In the genomic region with DNA sequence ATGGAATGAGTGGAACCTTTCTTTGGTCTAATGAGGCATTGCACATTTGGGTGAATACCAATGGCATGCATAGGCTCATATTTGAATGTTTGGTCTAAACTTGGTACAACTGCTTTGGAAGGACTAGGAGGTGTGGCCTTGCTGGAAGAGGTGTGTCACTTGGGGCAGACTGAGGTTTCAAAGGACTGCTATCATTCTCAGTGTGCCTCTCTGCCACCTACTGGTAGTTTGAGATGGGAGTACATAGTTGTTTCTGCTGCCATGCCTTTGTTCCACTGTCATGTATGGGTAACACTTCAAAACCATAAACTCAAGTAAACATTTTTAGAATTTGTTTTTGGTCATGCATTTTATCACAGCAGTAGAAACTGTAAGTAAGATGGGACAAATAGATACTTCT, we compare ENCODE assay signal across 39 mouse cellular contexts. TPM values are rescaled to one million over a fixed set of nuclear protein-coding genes. Genes with fewer than 3 reads are reported as not detected.
DNase-seq lines count a peak whose midpoint lies in the region; ATAC-seq and TF ChIP-seq lines count a peak whose summit lies in the region.
"Had no signal": no experiment of that assay in that cellular context is flagged by ENCODE, and none has a peak within 500 bp of the region (broad histone marks: within the 10 kb centered on the region; RNA-seq: fewer than 3 reads in every experiment).

No protein-coding gene starts in this region.

- H3K4me2 ChIP-seq in intestine, postnatal 0 days (replicated peaks; ENCODE audit: low read depth), result no peak overlapping the region
- H3K4me2 ChIP-seq in intestine, embryonic 16.5 days (ENCODE audit: low read depth, low read length), result no peak overlapping the region
- no peak overlapping the region for H3K4me2 ChIP-seq in liver, postnatal 0 days (ENCODE audit: low read depth, low read length)
- no peak overlapping the region for H3K4me2 ChIP-seq in liver, embryonic 12.5 days
- no peak overlapping the region for H3K4me2 ChIP-seq in hindbrain, embryonic 16.5 days (ENCODE audit: low read length)
- H3K4me2 ChIP-seq: embryonic facial prominence, embryonic 12.5 days; heart, embryonic 11.5 days; hindbrain, embryonic 13.5 days; limb, embryonic 13.5 days; liver, embryonic 13.5 days; lung, embryonic 14.5 days; midbrain, embryonic 11.5 days; neural tube, embryonic 12.5 days had no signal

- H3K4me1 ChIP-seq in intestine, postnatal 0 days (replicated peaks; ENCODE audit: control insufficient read depth, insufficient read depth, low read length), result peaks cover 4% of the 10 kb centered on the region; the same call in 1 of the 2 replicates
- H3K4me1 ChIP-seq in intestine, embryonic 16.5 days (ENCODE audit: control insufficient read depth, insufficient read depth, low read length), result peaks cover 14% of the 10 kb centered on the region
- H3K4me1 ChIP-seq in liver, postnatal 0 days (ENCODE audit: insufficient read depth), result peaks cover 9% of the 10 kb centered on the region
- peaks cover 17% of the 10 kb centered on the region for H3K4me1 ChIP-seq in liver, embryonic 12.5 days
- H3K4me1 ChIP-seq in MEL (ENCODE audit: control insufficient read depth in 1 of 2, insufficient read depth in 2 of 2, low read length in 2 of 2), result no peaks in the 10 kb centered on the region; a peak in 1 of 4 replicates
- peaks cover 17% of the 10 kb centered on the region for H3K4me1 ChIP-seq in hindbrain, embryonic 16.5 days (ENCODE audit: control insufficient read depth, insufficient read depth, low read depth, low read length)

- TF ChIP-seq CTCF in intestine, postnatal 0 days (IDR thresholded peaks at IDR 0.05; ENCODE audit: low read depth), result peak; percentile 21; the same call in 1 of the 2 replicates
- TF ChIP-seq CTCF in liver, postnatal 0 days (IDR thresholded peaks at IDR 0.05; ENCODE audit: low read depth), result 0 out of 2 replicates have a peak, but pooled peaks have one; percentile 12
- TF ChIP-seq CTCF in MEL (IDR thresholded peaks at IDR 0.05 in 2 of 3, conservative IDR thresholded peaks at IDR 0.05 in 1 of 3; ENCODE audit: control insufficient read depth in 1 of 3, insufficient read depth in 1 of 3, low read depth in 2 of 3, low read length in 3 of 3, poor library complexity in 1 of 3, severe bottlenecking in 1 of 3), result peak in 1 of 3 experiments; percentile 16; a peak in 1 of 6 replicates

- no peak for ATAC-seq in intestine, postnatal 0 days
- ATAC-seq in intestine, embryonic 16.5 days, result no peak
- no peak for ATAC-seq in liver, postnatal 0 days
- no peak for ATAC-seq in liver, embryonic 12.5 days
- no peak for ATAC-seq in hindbrain, embryonic 16.5 days
- ATAC-seq: activated CD4-positive, CD25-positive, alpha-beta regulatory T cell, adult 4 months; CD4-positive, CD25-positive, alpha-beta regulatory T cell, adult 4 months; forebrain, embryonic 14.5 days; midbrain, embryonic 16.5 days had no signal

- no peak overlapping the region for H3K27ac ChIP-seq in intestine, postnatal 0 days (ENCODE audit: low read depth, low read length)
- no peak overlapping the region for H3K27ac ChIP-seq in intestine, embryonic 16.5 days (ENCODE audit: low read length)
- H3K27ac ChIP-seq in liver, postnatal 0 days (ENCODE audit: low read depth), result no peak overlapping the region
- H3K27ac ChIP-seq in liver, embryonic 12.5 days, result no peak overlapping the region
- H3K27ac ChIP-seq in MEL (ENCODE audit: control insufficient read depth, low read depth, low read length), result no peak overlapping the region
- no peak overlapping the region for H3K27ac ChIP-seq in hindbrain, embryonic 16.5 days (ENCODE audit: low read depth, low read length)
- H3K27ac ChIP-seq: embryonic facial prominence, embryonic 12.5 days; hindbrain, embryonic 13.5 days; limb, embryonic 13.5 days; liver, embryonic 13.5 days; neural tube, embryonic 12.5 days had no signal

- no peaks in the 10 kb centered on the region for H3K9me3 ChIP-seq in intestine, postnatal 0 days (ENCODE audit: control insufficient read depth)
- H3K9me3 ChIP-seq in intestine, embryonic 16.5 days (ENCODE audit: control insufficient read depth, low read length), result no peaks in the 10 kb centered on the region
- H3K9me3 ChIP-seq in liver, postnatal 0 days (ENCODE audit: low read length), result no peaks in the 10 kb centered on the region
- no peaks in the 10 kb centered on the region for H3K9me3 ChIP-seq in liver, embryonic 12.5 days (replicated peaks)
- H3K9me3 ChIP-seq in MEL (replicated peaks; ENCODE audit: insufficient read depth, low read length), result no peaks in the 10 kb centered on the region
- peaks cover 4% of the 10 kb centered on the region; the same call in 1 of the 2 replicates for H3K9me3 ChIP-seq in hindbrain, embryonic 16.5 days (ENCODE audit: control insufficient read depth, low read length)
- H3K9me3 ChIP-seq: liver, embryonic 13.5 days; neural tube, embryonic 12.5 days had no signal

- no peak for TF ChIP-seq POLR2A in MEL (IDR thresholded peaks at IDR 0.05; ENCODE audit: control insufficient read depth in 1 of 2, insufficient read depth in 1 of 2, low read depth in 1 of 2, low read length in 2 of 2, poor library complexity in 1 of 2)

- H3K9ac ChIP-seq in intestine, postnatal 0 days (ENCODE audit: low read depth, low read length), result no peak overlapping the region
- no peak overlapping the region for H3K9ac ChIP-seq in intestine, embryonic 16.5 days (ENCODE audit: low read depth, low read length)
- H3K9ac ChIP-seq in liver, postnatal 0 days (replicated peaks), result no peak overlapping the region
- H3K9ac ChIP-seq in liver, embryonic 12.5 days, result no peak overlapping the region
- H3K9ac ChIP-seq in MEL (ENCODE audit: control insufficient read depth, low read depth, low read length, poor library complexity, severe bottlenecking), result no peak overlapping the region
- H3K9ac ChIP-seq in hindbrain, embryonic 16.5 days (ENCODE audit: low read depth, low read length), result no peak overlapping the region
- H3K9ac ChIP-seq: embryonic facial prominence, embryonic 12.5 days; hindbrain, embryonic 13.5 days; limb, embryonic 13.5 days; liver, embryonic 13.5 days; lung, embryonic 14.5 days; neural tube, embryonic 12.5 days had no signal

- H3K27me3 ChIP-seq in intestine, postnatal 0 days (replicated peaks; ENCODE audit: control insufficient read depth, insufficient read depth, low read length), result no peaks in the 10 kb centered on the region
- H3K27me3 ChIP-seq in intestine, embryonic 16.5 days (replicated peaks; ENCODE audit: control insufficient read depth, insufficient read depth, low read length), result no peaks in the 10 kb centered on the region
- no peaks in the 10 kb centered on the region for H3K27me3 ChIP-seq in liver, postnatal 0 days (ENCODE audit: insufficient read depth, low read length)
- H3K27me3 ChIP-seq in liver, embryonic 12.5 days (replicated peaks), result no peaks in the 10 kb centered on the region
- no peaks in the 10 kb centered on the region for H3K27me3 ChIP-seq in MEL (ENCODE audit: control insufficient read depth in 1 of 2, insufficient read depth in 2 of 2, low read length in 2 of 2)
- H3K27me3 ChIP-seq in hindbrain, embryonic 16.5 days (replicated peaks; ENCODE audit: control insufficient read depth, insufficient read depth, low read length), result no peaks in the 10 kb centered on the region
- H3K27me3 ChIP-seq: embryonic facial prominence, embryonic 12.5 days; hindbrain, embryonic 13.5 days; limb, embryonic 13.5 days; liver, embryonic 13.5 days; neural tube, embryonic 12.5 days had no signal

- no peak overlapping the region for H3K4me3 ChIP-seq in intestine, postnatal 0 days (ENCODE audit: low read depth, low read length)
- no peak overlapping the region for H3K4me3 ChIP-seq in intestine, embryonic 16.5 days (ENCODE audit: low read length)
- H3K4me3 ChIP-seq in liver, postnatal 0 days (ENCODE audit: low read depth, low read length), result no peak overlapping the region
- no peak overlapping the region for H3K4me3 ChIP-seq in liver, embryonic 12.5 days
- no peak overlapping the region for H3K4me3 ChIP-seq in MEL (ENCODE audit: control insufficient read depth in 1 of 2, insufficient read depth in 1 of 2, low read depth in 2 of 2, low read length in 2 of 2)
- H3K4me3 ChIP-seq in hindbrain, embryonic 16.5 days (ENCODE audit: low read length), result no peak overlapping the region
- H3K4me3 ChIP-seq: embryonic facial prominence, embryonic 12.5 days; hindbrain, embryonic 13.5 days; limb, embryonic 13.5 days; liver, embryonic 13.5 days; myocyte; neural tube, embryonic 12.5 days had no signal

- H3K79me2 ChIP-seq in MEL (ENCODE audit: control insufficient read depth, insufficient read depth, low read length, poor library complexity), result no peaks in the 10 kb centered on the region

- no peak for DNase-seq in liver, postnatal 0 days
- DNase-seq in MEL (ENCODE audit: low read depth, low spot score), result peak; percentile 29
- DNase-seq in adrenal gland, postnatal 14 days, result no peak
- DNase-seq: adrenal gland, adult 8-10 months; cerebellum, adult 8-10 months; cerebellum, postnatal 25 days; gastrocnemius, postnatal 25 days; heart, adult 18-20 months; heart, postnatal 4 days; kidney, adult 18-20 months; kidney, postnatal 4 days; layer of hippocampus, adult 9-11 months; liver, embryonic 13.5 days; lung, embryonic 14.5 days; lung, postnatal 14 days; right cerebral cortex, adult 18-20 months; spleen, adult 18-20 months; thymus, adult 2 months; thymus, postnatal 36 days had no signal

- H3K36me3 ChIP-seq in intestine, postnatal 0 days (ENCODE audit: control insufficient read depth, insufficient read depth), result peaks cover 54% of the 10 kb centered on the region
- peaks cover 24% of the 10 kb centered on the region for H3K36me3 ChIP-seq in intestine, embryonic 16.5 days (ENCODE audit: control insufficient read depth, insufficient read depth, low read length)
- H3K36me3 ChIP-seq in liver, postnatal 0 days (replicated peaks; ENCODE audit: insufficient read depth, low read length), result peaks cover 29% of the 10 kb centered on the region
- H3K36me3 ChIP-seq in liver, embryonic 12.5 days, result peaks cover 69% of the 10 kb centered on the region
- H3K36me3 ChIP-seq in MEL (ENCODE audit: control insufficient read depth in 1 of 2, insufficient read depth in 2 of 2, low read length in 2 of 2), result peaks cover 0 to 4% of the 10 kb centered on the region in 2 experiments; a peak in 2 of 4 replicates
- H3K36me3 ChIP-seq in hindbrain, embryonic 16.5 days (ENCODE audit: control insufficient read depth, insufficient read depth, low read length), result peaks cover 46% of the 10 kb centered on the region

- TF ChIP-seq RAD21 in MEL (IDR thresholded peaks at IDR 0.05; ENCODE audit: low read depth, low read length), result no peak; the same call in 1 of the 2 replicates

- TF ChIP-seq EP300 in liver, postnatal 0 days (IDR thresholded peaks at IDR 0.05; ENCODE audit: low read depth), result no peak
- no peak for TF ChIP-seq EP300 in MEL (IDR thresholded peaks at IDR 0.05; ENCODE audit: low read depth in 1 of 2, low read length in 2 of 2)

RNA-seq across cellular contexts. Expression of a gene that starts 5.7 kb away (rescaled TPM):
- polyA plus RNA-seq in intestine, postnatal 0 days (2015; fragmentation: Nextera tagmentation; extraction: Ambion mirVana), result 6.2 and 6.4 TPM in 2 replicates
- 14.9 and 16.5 TPM in 2 replicates for polyA plus RNA-seq in intestine, embryonic 16.5 days (2015; fragmentation: Nextera tagmentation; extraction: Ambion mirVana)
- 2.3 and 3.1 TPM in 2 replicates for polyA plus RNA-seq in liver, postnatal 0 days (2015; fragmentation: Nextera tagmentation; extraction: Ambion mirVana)
- polyA plus RNA-seq in liver, embryonic 12.5 days (2016; fragmentation: Nextera tagmentation; extraction: Ambion mirVana), result 5.8 and 6.0 TPM in 2 replicates
- 1.4 and 2.4 TPM in 2 replicates for total RNA-seq in MEL (2012; rRNA removed)
- polyA plus RNA-seq in MEL (2012; ENCODE audit: insufficient read depth in 1 of 2, insufficient read length in 2 of 2, low read depth in 1 of 2, low replicate concordance in 2 of 2, missing spikeins in 1 of 2), result 1 to 10 TPM in 1 of 2 experiments, not detected in 1; 1.7 TPM
- total RNA-seq in adrenal gland, postnatal 14 days (2021), result 14.4 and 18.8 TPM in 2 replicates
- 38.5 and 43.5 TPM in 2 replicates for polyA plus RNA-seq in hindbrain, embryonic 16.5 days (2015; fragmentation: Nextera tagmentation; extraction: Ambion mirVana)

RNA-seq across cellular contexts. Expression of a gene that starts 56.8 kb away (rescaled TPM):
- not detected in 2 replicates for polyA plus RNA-seq in intestine, postnatal 0 days (2015; fragmentation: Nextera tagmentation; extraction: Ambion mirVana)
- not detected in 2 replicates for polyA plus RNA-seq in intestine, embryonic 16.5 days (2015; fragmentation: Nextera tagmentation; extraction: Ambion mirVana)
- not detected in 2 replicates for polyA plus RNA-seq in liver, postnatal 0 days (2015; fragmentation: Nextera tagmentation; extraction: Ambion mirVana)
- not detected in 2 replicates for polyA plus RNA-seq in liver, embryonic 12.5 days (2016; fragmentation: Nextera tagmentation; extraction: Ambion mirVana)
- total RNA-seq in MEL (2012; rRNA removed), result not detected in 2 replicates
- polyA plus RNA-seq in MEL (2012; ENCODE audit: insufficient read depth in 1 of 2, insufficient read length in 2 of 2, low read depth in 1 of 2, low replicate concordance in 2 of 2, missing spikeins in 1 of 2), result not detected
- not detected in 2 replicates for total RNA-seq in adrenal gland, postnatal 14 days (2021)
- polyA plus RNA-seq in hindbrain, embryonic 16.5 days (2015; fragmentation: Nextera tagmentation; extraction: Ambion mirVana), result not detected in 2 replicates
- total RNA-seq: adrenal gland, adult 8-10 months; gastrocnemius, adult 18-20 months; gastrocnemius, postnatal 25 days; heart, adult 18-20 months; heart, postnatal 4 days; left cerebral cortex, postnatal 36 days had no signal
- polyA plus RNA-seq: activated CD4-positive, CD25-positive, alpha-beta regulatory T cell, adult 4 months; CD4-positive, CD25-positive, alpha-beta regulatory T cell, adult 4 months; embryonic facial prominence, embryonic 12.5 days; forebrain, embryonic 14.5 days; frontal cortex, adult 2 months; heart, embryonic 11.5 days; heart, postnatal 0 days; hindbrain, embryonic 13.5 days; kidney, embryonic 16.5 days; limb, embryonic 13.5 days; liver, embryonic 13.5 days; lung, embryonic 14.5 days; midbrain, embryonic 11.5 days; midbrain, embryonic 16.5 days; myocyte; neural tube, embryonic 12.5 days; thymus, adult 2 months had no signal
